Comparison of ENCODE assay signal across 8 mouse cellular contexts in genomic region chrX:162900938-162901337, GRCm38 (mm10). TPM values are rescaled to one million over a fixed set of nuclear protein-coding genes. Genes with fewer than 3 reads are reported as not detected.
DNase-seq lines count a peak whose midpoint lies in the region; ATAC-seq and TF ChIP-seq lines count a peak whose summit lies in the region.

Ctps2 (plus strand) TSS chrX:162901238.

- H3K9ac ChIP-seq in lung, embryonic 15.5 days, result peak within 1 kb of the TSS; percentile 60
- H3K9ac ChIP-seq in limb, embryonic 11.5 days (ENCODE audit: low read length), result peak within 1 kb of the TSS; percentile 70
- peak within 1 kb of the TSS; percentile 62 for H3K9ac ChIP-seq in neural tube, embryonic 15.5 days (replicated peaks)

- ATAC-seq in lung, embryonic 15.5 days (ENCODE audit: borderline replicate concordance, extremely low read depth, low FRiP score, low TSS enrichment), result no peak
- no peak for ATAC-seq in limb, embryonic 11.5 days (ENCODE audit: insufficient number of reproducible peaks, low FRiP score, low TSS enrichment, low read depth)
- ATAC-seq in neural tube, embryonic 15.5 days (ENCODE audit: low FRiP score), result no peak
- ATAC-seq in cerebellum, adult (ENCODE audit: insufficient number of reproducible peaks, low FRiP score, low TSS enrichment), result no peak

- TF ChIP-seq POLR2A in cortical plate, adult 2 months (IDR thresholded peaks at IDR 0.05; ENCODE audit: extremely low read depth, insufficient read depth, low read length), result no peak

- peak within 1 kb of the TSS; percentile 67 for H3K4me2 ChIP-seq in lung, embryonic 15.5 days
- peak within 1 kb of the TSS; percentile 49 for H3K4me2 ChIP-seq in limb, embryonic 11.5 days (ENCODE audit: low read depth, severe bottlenecking)
- H3K4me2 ChIP-seq in neural tube, embryonic 15.5 days, result peak within 1 kb of the TSS; percentile 70

- peaks cover 2% of the 10 kb centered on the region; the same call in 1 of the 2 replicates for H3K27me3 ChIP-seq in lung, embryonic 15.5 days
- H3K27me3 ChIP-seq in limb, embryonic 11.5 days (ENCODE audit: control insufficient read depth, insufficient read depth, low read length), result 0 out of 2 replicates have a peak, but pooled peaks cover 3% of the 10 kb centered on the region
- H3K27me3 ChIP-seq in neural tube, embryonic 15.5 days (replicated peaks), result no peaks in the 10 kb centered on the region

- H3K27ac ChIP-seq in lung, embryonic 15.5 days, result peak within 1 kb of the TSS; percentile 88
- peak within 1 kb of the TSS; percentile 97 for H3K27ac ChIP-seq in cortical plate, adult 2 months (ENCODE audit: insufficient read depth, low read length)
- 0 out of 2 replicates have a peak within 1 kb of the TSS, but pooled peaks have one; percentile 30 for H3K27ac ChIP-seq in limb, embryonic 11.5 days (replicated peaks; ENCODE audit: low read depth, low read length)
- peak within 1 kb of the TSS; percentile 78 for H3K27ac ChIP-seq in neural tube, embryonic 15.5 days (replicated peaks)

- no peak for TF ChIP-seq CTCF in cortical plate, adult 2 months (IDR thresholded peaks at IDR 0.05; ENCODE audit: extremely low read depth, insufficient read depth, low read length)

- H3K4me3 ChIP-seq in lung, embryonic 15.5 days, result peak within 1 kb of the TSS; percentile 61
- H3K4me3 ChIP-seq in cortical plate, adult 2 months (ENCODE audit: insufficient read depth, low read length), result peak within 1 kb of the TSS; percentile 95
- peak within 1 kb of the TSS; percentile 53 for H3K4me3 ChIP-seq in limb, embryonic 11.5 days (ENCODE audit: low read depth, low read length)
- peak within 1 kb of the TSS; percentile 56 for H3K4me3 ChIP-seq in neural tube, embryonic 15.5 days (replicated peaks)

- WGBS in lung, embryonic 15.5 days, result 25% methylated on average over 4 of the region's 4 CpGs
- WGBS in limb, embryonic 11.5 days, result 36% methylated on average over 4 of the region's 4 CpGs
- 23% methylated on average over 4 of the region's 4 CpGs for WGBS in neural tube, embryonic 15.5 days

- no peaks in the 10 kb centered on the region for H3K36me3 ChIP-seq in lung, embryonic 15.5 days
- no peaks in the 10 kb centered on the region for H3K36me3 ChIP-seq in limb, embryonic 11.5 days (ENCODE audit: control insufficient read depth, insufficient read depth, low read length)
- H3K36me3 ChIP-seq in neural tube, embryonic 15.5 days, result no peaks in the 10 kb centered on the region

- no peaks in the 10 kb centered on the region for H3K4me1 ChIP-seq in lung, embryonic 15.5 days
- H3K4me1 ChIP-seq in cortical plate, adult 2 months (ENCODE audit: control insufficient read depth, insufficient read depth, low read length), result no peaks in the 10 kb centered on the region
- no peaks in the 10 kb centered on the region for H3K4me1 ChIP-seq in limb, embryonic 11.5 days (ENCODE audit: control insufficient read depth, insufficient read depth, low read length)
- H3K4me1 ChIP-seq in neural tube, embryonic 15.5 days, result no peaks in the 10 kb centered on the region

- no peaks in the 10 kb centered on the region for H3K9me3 ChIP-seq in lung, embryonic 15.5 days
- no peaks in the 10 kb centered on the region for H3K9me3 ChIP-seq in limb, embryonic 11.5 days (ENCODE audit: control insufficient read depth, low read length)
- H3K9me3 ChIP-seq in neural tube, embryonic 15.5 days (replicated peaks), result no peaks in the 10 kb centered on the region

- no peak for DNase-seq in lung, postnatal 10 days
- DNase-seq in heart, postnatal 10 days, result no peak
- DNase-seq in limb, embryonic 11.5 days (ENCODE audit: low spot score), result no peak
- DNase-seq in T-cell, adult 2 months (ENCODE audit: low spot score), result no peak

- intact Hi-C loops in heart, postnatal 10 days (cut with DNase I), result no loop called here

RNA-seq across cellular contexts. Expression of gene Ctps2, which starts in this region (rescaled TPM):
- 90.0 and 90.9 TPM in 2 replicates for polyA plus RNA-seq in lung, embryonic 15.5 days (2015; fragmentation: Nextera tagmentation; extraction: Ambion mirVana)
- polyA plus RNA-seq in cortical plate, adult 2 months (2012; rRNA removed), result 94.3 and 115 TPM in 2 replicates
- 10 to 100 TPM; 30.6 to 30.7 TPM for total RNA-seq in heart, postnatal 10 days (2021)
- 117 and 124 TPM in 2 replicates for polyA plus RNA-seq in limb, embryonic 11.5 days (2014; fragmentation: Nextera tagmentation; extraction: Ambion mirVana)
- polyA plus RNA-seq in neural tube, embryonic 15.5 days (2015; fragmentation: Nextera tagmentation; extraction: Ambion mirVana), result 82.6 and 87.9 TPM in 2 replicates

Comparison
In these comparisons a context has a peak if more than half of its experiments do, and no peak if none do; other contexts are left out.
1. H3K27ac ChIP-seq: peak in every context shown above with its lines; median percentile 97 in cortical plate, adult 2 months; 88 in lung, embryonic 15.5 days; 78 in neural tube, embryonic 15.5 days; 30 in limb, embryonic 11.5 days.